Mouse (Mus musculus) frontal cortex, postnatal 25 days (tissue): ENCODE measurements at regions not wholly inside any gene's neighbourhood (a gene's known extent, or its start where the extent isn't known, plus 50 kb on each side); places are given as distances from the start of the nearest gene placed in this dataset.

Experiments used
- DNase-seq, 2 experiments: peaks; one replicate each; pipeline ENCODE4 v3.0.0; 2022; ENCODE audit warnings: low spot score in 2 of 2

DNA sequence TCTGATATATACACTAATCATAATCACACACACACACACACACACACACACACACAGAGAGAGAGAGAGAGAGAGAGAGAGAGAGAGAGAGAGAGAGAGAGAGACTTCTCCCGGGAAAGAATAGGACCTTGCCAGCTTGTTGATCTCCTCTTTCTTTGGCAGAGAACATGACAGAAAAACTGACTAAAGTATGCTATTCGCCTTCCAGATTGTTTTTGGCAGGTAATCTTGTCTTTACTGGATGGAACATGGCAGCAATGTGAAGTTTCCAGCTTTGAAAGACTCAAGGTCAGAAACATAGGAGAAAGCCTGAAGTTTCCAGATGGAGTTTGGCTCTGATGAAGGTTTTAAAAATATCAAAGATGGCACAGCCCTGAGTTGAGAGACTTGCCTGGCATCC is 87.8 kb upstream of the Cpm start:
- DNase-seq, result no peak

DNA sequence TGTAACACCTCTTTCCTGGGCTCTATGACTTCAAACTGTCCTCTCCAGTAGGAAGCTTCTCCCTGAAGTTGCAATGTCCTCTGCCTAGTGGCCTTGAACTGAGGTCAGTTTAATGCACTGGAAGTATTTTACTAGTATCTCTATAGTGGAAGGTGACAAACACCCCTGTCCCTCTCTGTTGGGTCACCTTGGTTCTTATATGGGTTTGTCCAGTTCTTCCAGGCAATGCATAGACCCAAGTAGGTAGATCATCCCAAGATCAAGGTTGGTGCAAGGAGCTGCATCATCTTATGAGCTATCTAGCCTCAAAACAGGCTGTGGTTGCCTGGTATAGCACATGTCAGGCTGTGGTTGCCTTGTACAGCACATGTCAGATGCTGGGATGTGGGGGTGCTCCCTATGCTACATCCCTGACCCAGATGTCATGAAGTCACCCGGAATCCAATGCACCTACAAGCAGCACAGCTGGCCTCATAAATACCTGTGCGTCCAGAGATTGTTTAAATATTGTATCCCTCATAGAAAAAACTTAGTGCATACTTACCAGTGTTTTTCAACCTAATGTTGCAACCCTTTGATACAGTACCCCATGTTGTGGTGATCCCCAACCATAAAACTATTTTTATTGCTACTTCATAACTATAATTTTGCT is 88.4 kb upstream of the Cpm start:
- DNase-seq, result no peak

DNA sequence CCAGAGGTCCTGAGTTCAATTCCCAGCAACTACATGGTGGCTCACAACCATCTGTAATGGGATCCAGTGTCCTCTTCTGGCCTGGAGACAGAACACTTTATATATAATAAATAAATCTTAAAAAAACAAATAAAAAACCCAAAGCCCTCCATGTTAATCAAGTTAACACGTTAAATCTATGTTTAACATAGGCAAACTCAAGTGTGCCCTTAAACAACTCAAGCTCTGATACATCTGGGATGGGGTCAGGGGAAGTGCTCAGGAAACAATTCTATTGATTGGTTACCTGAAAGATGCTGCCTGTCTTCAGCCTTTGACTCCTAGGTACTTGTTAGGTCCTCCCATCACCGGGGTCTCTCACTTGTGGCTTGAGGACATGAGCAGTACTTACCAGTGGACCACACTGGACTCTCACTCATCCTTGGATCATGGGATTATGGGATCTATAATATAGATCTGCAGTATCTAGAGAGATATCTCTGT is 89.1 kb upstream of the Cpm start:
- no peak for DNase-seq

DNA sequence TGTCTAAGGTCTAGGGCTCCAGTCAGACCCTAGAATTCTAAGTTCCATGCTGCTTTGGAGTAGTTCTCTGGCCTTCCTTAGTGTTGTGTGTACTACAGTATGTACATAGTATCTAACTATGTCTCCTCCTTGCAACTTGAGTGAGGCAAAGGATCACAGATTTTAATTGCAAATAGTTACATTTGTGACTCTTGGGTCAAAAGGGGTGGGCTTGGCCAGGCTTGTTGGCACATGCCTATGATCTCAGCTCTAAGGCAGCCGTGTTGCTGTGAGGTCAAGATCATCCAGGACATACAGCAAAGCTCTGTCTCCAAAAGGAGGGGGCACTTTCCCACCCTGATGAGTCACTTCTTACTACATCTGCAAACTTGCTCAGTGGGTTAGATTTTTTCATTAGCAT is 89.8 kb upstream of the Cpm start:
- no peak for DNase-seq

DNA sequence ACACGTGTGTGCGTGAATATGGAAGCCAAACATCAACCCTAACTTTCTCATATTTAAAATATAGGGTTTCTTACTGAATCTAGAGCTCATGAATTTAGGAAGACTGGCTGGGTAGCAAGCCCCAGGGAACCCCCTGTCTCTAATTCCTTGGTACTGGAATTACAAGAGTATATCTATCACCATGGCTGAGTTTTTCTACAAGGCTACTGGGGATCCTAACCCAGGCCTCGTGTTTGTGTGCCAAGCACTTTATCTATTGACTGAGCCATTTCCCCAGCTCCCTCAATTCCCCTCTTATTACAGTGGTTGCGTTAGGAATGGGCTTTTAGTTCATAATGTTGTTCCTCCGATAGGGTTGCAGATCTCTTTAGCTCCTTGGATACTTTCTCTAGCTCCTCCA is 90.6 kb upstream of the Cpm start:
- no peak for DNase-seq

DNA sequence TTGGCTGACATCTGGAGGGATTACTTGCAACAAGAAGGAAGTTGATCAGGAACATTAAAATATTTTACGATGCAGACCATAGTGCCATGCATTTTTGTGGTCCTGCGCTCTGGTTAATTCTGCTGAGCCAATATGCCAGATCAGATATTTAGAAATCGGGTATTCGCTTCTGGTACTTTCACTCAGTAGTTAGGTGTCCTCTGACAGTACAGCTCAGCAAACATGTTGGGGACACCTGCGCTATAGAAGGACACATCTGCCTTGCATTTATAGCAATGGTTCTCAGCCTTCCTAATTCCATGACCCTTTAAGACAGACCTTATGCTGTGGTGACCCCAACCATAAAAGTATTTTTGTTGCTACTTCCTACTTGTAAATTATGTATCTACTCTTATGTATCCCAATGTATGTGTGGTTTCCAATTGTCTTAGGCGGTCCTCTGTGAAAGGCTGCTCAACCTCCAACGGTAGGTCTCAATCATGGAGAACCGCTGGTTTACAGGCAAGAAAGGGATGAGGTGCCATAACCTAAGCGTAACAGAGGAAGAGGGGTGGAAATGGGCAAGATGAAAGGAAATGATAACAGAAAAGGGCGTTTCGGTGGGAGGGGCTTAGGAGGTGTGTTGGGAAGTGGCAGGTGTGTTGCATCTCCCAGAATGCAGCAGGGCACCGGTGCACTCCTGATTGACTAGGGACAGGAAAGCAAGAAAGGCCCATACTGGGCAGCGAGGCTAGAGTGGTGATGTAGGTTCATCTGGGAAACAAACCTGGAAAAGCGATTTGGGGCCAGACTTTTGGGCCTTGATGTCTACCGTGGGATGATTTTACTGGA is 92.3 kb upstream of the Cpm start:
- DNase-seq, result no peak

DNA sequence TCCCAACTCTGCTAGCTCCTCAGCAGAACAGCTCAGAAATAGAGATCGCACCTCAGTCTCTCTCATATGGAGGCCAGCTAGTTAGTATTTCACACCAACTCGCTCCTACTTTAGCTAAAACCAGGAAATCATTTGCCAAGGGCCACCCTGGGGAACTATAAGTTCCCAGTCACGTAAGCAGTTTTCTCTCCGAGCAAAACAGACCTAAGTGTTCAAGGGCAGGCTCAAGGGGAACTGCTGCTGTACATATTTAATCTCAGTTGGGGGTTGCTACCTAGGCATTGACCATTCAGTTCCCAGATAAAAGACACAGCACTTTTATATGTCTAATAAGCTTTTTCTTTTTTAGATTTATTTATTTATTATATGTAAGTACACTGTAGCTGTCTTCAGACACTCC is 93.5 kb upstream of the Cpm start:
- no peak for DNase-seq

DNA sequence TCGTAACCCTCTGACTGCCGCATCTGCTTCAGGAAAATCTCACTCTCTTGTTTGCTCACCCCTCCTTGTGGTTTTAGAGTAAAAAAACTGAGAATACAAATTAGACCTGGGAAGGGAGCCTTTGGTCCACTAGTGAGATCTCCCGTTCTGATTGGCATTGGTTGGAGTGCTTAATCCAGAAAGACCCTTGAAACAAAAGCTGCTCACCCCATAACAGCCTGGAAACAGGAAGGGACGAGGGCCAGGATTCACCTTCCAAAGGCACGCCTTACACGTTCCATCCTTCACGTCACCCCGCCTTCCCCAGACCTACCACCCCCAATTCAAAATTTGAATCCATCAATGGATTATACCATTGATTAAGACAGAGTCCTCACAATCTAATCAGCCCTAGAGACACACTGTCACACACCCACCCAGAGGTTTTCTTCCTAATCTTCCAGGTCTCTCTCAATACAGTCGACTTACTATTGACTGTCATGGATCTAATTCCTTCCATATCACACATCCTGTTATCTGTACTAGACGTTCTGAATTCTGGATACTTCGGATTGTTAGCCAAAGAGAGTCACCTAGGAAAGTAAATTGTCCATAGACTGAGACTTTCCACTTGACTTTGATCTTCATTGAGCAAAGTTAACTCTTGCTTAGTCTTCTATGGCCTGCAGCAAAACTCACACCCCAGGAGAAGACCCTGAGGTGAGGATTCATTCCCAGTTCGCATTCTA is 94.1 kb upstream of the Cpm start:
- DNase-seq, result no peak

DNA sequence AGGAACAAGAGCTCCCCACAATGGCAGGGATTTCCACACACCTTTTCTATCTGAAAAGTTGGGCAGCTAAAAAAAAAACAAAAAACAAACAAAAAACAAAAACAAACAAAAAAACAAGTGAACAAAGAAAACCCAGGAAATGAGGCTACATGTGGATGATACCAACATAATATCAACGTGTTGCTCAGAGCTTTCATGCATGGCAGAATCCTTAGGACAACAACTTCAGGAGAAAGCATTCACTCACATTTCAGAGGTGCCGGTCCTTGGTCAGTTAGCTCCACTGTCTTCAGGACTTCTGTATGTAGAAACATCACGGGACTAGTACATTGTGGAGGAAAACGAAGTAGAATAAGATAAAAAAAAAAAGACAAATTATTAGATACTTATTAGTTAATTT is 94.8 kb upstream of the Cpm start:
- DNase-seq, result no peak

DNA sequence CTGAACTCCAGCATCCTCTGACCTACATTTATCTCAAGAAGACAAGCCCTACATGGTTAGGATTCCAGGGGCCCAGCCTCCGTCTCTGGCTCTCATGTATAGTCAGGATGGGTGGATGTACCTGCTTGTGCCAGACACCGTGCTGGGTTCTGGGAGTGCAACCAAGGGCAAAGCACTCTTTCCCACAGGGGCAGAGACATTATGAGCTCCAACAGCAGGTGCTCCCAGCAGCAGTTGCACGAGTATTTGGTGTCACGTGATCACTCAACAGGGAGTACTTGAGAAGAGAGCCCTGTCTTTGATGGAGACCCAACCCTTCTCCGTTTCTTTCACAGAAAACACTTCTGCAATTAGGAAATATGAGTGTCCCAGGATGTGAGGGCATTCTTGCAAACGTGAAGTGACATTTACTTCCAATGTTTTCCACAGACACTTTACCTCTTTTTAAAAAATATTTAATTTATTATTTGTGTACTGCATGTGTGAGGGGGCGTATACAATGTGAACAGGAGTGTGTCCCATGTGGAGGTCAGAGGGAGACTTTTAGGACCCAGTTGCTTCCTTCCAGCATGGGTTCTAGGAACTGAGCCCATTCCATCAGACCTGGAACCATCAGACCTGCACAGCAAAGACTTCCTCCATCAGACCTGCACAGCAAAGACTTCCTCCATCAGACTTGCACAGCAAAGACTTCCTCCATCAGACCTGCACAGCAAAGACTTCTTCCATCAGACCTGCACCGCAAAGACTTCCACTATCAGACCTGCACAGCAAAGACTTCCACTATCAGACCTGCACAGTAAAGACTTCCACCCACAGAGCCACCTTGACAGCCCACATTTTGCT is 95.5 kb upstream of the Cpm start:
- DNase-seq, result no peak

DNA sequence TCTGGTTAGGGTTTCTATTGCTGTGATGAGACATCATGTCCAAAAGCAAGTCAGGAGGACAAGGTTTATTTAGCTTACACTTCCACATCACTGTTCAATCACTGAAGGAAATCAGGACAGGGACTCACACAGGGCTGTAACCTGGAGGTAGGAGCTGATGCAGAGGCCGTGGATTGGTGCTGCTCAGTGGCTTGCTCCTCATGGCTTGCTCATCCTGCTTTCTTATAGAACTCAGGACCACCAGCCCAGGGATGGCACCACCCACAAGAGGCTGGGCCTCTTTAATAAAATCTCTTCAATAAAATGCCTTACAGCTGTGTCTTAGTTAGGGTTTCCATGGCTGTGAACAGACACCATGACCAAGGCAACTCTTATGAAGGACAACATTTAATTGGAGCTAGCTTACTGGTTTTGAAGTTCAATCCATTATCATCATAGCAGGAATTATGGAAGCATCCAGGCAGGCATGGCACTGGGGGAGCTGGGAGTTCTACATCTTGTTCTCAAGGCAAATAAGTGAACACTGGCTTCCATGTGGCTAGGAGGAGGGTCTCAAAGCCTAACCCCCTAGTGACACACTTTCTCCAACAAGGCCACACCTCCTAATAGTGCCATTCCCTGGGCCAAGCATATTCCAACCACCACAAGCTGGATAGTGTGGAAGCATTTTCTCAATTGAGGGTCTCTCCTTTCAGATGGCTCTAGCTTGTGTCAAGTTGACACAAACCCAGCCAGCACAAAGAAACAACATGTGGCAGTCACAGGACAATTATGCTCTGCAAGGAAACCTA is 96.4 kb upstream of the Cpm start:
- no peak for DNase-seq

DNA sequence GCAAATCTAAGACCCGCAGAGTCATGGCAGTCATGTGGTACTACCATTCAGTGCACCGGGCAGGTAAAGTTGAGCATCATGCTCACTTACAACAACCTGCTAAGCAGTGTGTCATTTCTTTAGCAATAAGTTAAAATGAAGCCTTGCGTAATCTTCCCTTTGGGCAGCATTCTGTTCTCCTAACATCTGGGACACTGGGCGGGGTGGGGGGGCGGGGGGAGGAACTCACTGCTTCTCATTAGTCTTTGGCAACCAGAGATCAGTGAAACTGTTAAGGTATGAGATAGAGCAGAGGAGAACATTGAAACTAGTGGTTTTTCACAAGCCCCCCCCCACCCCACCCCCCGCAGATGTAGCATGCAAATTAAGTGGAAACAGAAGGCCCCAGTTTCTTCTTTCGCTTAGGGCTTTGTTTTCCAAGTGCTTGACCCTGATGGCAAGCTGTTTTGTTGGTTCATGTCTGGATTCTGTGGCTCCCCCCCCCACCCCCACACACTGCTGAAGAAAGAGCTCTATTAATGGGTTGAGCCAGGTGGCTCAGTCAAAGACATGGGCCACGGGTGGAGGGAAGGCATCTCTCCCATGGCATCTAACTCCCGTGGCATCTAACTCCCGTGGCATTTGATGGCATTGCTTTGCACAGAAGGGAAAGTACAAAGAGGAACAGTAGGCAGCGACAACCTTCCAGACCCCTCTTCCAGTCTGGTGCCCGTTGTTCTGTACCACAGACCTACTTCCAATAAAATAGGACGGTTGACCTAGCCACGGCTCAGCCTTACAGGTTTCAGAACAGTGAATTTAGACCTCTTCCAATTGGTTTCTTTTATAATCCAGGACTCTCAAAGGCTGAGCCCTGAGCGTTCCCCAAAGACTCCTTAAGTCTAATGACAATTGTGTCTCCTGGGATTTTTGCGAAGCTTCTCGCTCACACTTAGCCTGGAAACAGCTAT is 97.2 kb upstream of the Cpm start:
- no peak for DNase-seq

DNA sequence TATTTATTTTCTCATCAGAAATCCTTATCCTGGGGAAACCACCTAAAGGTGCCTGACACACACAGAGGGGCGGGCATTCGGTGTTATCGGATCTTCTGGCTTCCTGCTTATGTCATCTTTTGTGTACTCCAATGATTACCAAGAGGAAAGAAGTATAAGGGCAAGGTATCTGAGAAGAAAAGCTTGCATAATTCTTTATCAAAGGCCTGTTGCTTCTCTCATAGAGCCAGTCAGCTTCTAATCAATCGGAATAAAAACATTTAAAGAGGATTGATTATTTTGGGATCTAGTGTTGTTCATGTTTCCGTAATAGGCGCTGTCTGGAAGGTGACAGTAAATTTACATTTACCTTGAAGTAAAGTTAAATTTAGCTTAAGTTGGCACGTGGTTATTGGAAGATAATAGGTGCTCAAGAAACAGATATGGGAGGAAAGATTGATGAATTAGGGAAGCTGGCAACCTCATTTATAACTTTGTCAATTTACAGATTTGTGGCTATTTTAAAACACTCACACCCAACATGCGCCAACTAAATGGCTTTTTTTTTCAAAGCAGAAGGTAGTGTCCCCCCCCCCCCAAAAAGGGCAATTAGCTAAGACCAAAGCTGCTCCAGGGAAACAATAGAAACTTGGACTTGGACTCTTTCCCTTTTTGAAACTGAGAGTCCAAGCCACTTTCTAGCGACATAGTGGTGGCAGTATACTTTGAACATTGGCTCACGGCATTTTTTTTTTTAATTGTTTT is 98.3 kb upstream of the Cpm start:
- DNase-seq, result no peak

DNA sequence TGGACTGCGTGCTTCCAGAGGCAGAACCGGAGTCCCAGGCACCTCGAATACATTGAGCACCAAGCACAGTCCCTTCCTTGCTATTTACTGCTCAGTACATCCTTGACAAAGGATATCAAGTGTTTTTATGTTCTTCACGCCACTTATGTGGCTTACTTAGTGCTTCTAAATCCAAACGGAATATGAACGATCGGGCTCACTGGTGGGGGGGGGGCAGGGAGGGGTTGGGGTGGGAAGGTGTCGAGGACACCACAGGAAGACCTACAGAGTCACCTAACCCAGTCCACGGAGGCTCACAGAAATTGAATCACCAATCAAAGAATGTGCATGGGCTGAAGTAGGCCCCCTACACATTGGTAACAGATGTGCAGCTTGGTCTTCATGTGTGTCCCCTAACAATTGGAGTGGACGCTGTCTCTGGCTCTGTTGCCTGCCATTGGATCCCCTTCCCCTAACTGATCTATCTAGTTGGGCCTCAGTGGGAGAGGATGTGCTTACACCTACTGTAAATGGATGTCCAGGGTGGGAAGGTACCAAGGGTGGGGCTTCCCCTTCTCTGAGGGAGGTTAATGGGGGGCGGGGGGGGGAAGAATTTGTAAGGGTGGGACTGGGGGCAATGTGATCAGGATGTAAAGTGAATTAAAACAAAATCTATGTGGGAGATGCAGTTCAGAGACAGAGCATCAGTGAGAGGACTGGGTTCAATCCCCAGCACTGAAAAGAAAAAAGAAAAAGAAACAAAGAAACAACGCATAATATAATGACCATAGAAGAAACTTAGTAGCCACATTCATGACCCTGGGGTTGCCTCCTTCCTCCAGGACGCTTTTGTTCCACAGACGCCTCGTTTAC is 99.1 kb upstream of the Cpm start:
- no peak for DNase-seq

DNA sequence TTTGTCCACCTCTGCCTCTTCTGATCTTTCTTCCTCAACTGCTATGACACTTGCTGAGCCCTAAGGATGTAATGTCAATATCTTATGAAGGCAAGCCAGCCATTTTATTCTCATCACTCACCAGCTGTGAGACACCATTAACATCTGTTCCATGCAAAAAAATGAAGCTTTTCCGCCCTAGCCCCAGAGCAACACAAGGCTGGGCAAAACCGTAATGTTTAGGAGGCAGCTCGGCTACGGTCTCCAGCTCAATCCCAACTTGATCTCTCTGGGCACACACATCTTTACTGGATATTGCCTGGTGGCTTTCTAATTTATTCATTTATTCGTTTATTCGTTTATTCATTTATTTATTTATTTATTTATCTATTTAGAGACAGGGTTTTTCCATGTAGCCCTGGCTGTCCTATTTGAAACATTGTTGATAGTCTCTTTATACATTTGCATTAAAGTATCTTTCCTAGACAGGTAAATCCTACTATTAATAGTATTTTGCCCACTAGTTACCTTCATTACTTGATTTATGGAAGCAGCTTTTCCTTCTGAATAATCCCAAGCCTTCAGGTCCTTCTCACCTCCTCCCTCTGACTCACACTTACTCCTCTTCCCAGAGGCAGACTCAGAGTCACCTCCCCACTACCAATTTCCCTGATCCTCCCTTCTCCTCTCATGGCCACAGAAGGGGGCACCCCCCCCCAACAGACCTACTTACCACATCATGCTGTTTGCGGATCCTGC is 99.9 kb upstream of the Cpm start:
- DNase-seq, result no peak

DNA sequence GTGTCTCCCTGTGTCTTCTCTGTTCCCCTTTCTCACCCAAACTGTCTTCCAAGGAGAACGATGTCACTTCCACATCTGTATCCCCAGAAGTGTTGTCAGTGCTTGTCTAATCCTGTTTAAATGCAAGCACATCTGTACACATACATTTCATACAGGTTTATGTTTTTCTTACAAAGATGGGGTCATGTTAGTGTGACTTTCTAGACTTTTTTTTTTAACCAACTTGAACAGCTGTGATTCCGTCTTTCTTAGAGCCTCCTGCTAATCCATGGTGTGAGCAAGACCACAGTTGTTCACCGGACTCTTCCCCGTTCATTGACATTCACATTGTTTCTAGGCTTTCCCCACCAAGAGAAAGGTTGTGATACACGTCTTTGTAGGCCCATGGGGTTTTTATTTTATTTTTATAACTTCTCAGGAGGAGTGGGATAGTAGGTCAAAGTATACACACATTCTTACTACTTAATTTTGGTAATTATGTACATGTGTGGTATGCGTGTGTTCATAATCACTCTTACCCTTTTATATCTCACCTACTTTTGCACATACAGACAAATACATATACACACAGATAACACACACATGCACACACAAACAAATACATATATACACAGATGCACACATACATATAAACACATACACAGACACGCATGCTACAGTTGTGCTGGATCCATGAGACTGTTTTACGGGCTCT is 100.6 kb upstream of the Cpm start:
- DNase-seq, result no peak

DNA sequence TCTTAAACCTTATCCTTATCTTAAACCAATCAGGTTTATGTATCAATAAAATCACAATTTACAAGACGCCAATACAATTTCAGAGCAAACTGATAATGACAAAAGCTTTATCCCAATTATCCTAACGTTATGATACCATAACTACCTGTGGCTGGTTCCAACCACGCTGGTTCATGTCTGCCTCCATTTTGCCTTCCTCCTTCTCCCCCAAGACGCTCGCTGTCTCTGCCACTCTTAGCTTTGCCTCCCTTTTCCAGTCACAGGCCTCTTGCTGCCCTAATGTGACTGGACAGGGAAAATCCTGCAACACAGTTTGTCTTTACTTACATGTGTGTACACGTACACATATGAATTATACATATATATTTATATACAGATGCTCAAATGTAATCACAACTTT is 101.3 kb upstream of the Cpm start:
- DNase-seq, result no peak
